Mouse (Mus musculus) heart, embryonic 14.5 days (tissue): Measurements from ENCODE around the gene Lins1. TPM values are rescaled to one million over a fixed set of nuclear protein-coding genes. Genes with fewer than 3 reads are reported as not detected.

ENCODE experiments used
- ATAC-seq: fragments of 200-750 bp; cut with Nextera tagmentation; 2 replicates; pipeline ENCODE4 v1.8.0; 2017; ENCODE audit warnings: low read depth, moderate TSS enrichment; ENCODE audit not compliant: insufficient number of reproducible peaks, insufficient read depth, low FRiP score
- H3K27ac ChIP-seq, 2 experiments: fragments of 200-500 bp in 1 of 2; fragments of 300-500 bp in 1 of 2; sonication (generic) in 1 of 2; replicated peaks in 1 of 2; 2 replicates each; pipeline ENCODE4 v1.5.1; 2012 to 2014; ENCODE audit warnings: low read depth in 2 of 2, low read length in 2 of 2, control low read depth in 1 of 2, mild to moderate bottlenecking in 1 of 2, mixed read lengths in 1 of 2; ENCODE audit not compliant: control insufficient read depth in 1 of 2, insufficient read depth in 1 of 2
- H3K27me3 ChIP-seq: fragments of 300-500 bp; sonication (generic); 2 replicates; pipeline ENCODE4 v1.6.1; 2014; ENCODE audit warnings: mild to moderate bottlenecking, low read length, control low read depth; ENCODE audit not compliant: control insufficient read depth, insufficient read depth
- H3K36me3 ChIP-seq: fragments of 300-500 bp; sonication (generic); 2 replicates; pipeline ENCODE4 v1.6.1; 2014; ENCODE audit warnings: mild to moderate bottlenecking, control low read depth, low read length, mixed read lengths; ENCODE audit not compliant: control insufficient read depth, insufficient read depth
- H3K4me1 ChIP-seq, 2 experiments: fragments of 200-500 bp in 1 of 2; fragments of 300-500 bp in 1 of 2; sonication (generic) in 1 of 2; 2 replicates each; pipeline ENCODE4 v1.6.1; 2012 to 2014; ENCODE audit warnings: low read length in 2 of 2, control low read depth in 1 of 2, mixed read lengths in 1 of 2; ENCODE audit not compliant: control insufficient read depth in 2 of 2, insufficient read depth in 2 of 2
- H3K4me2 ChIP-seq: fragments of 300-500 bp; sonication (generic); 2 replicates; pipeline ENCODE4 v1.6.1; 2014; ENCODE audit warnings: mild to moderate bottlenecking, low read length
- H3K4me3 ChIP-seq, 2 experiments: fragments of 200-500 bp in 1 of 2; fragments of 300-500 bp in 1 of 2; sonication (generic) in 1 of 2; 2 replicates each; pipeline ENCODE4 v1.5.1; 2012 to 2014; ENCODE audit warnings: low read length in 2 of 2, mild to moderate bottlenecking in 2 of 2, control low read depth in 1 of 2, low read depth in 1 of 2, moderate library complexity in 1 of 2; ENCODE audit not compliant: control insufficient read depth in 1 of 2, insufficient read depth in 1 of 2
- H3K9ac ChIP-seq: fragments of 300-500 bp; sonication (generic); 2 replicates; pipeline ENCODE4 v1.6.1; 2014; ENCODE audit warnings: mild to moderate bottlenecking, low read length
- H3K9me3 ChIP-seq: fragments of 300-500 bp; sonication (generic); 2 replicates; pipeline ENCODE4 v1.6.1; 2016; ENCODE audit warnings: low read length, control low read depth; ENCODE audit not compliant: control insufficient read depth
- WGBS: fragments of 180-500 bp; shearing (Covaris S2); extraction: QIAGEN DNeasy Blood & Tissue Kit; methylation state at CpG from one replicate; pipeline ENCODE4 v1.1.7; 2014; 5-methylcytosine and 5-hydroxymethylcytosine counted together
- polyA plus RNA-seq: library from polyadenylated mRNA; unstranded; fragments of >200 nt; fragmentation: Nextera tagmentation; extraction: Ambion mirVana; gene quantifications from 2 replicates; pipeline ENCODE4 v1.2.1, GENCODE M21; 2014

Lins1 gene
- polyA plus RNA-seq, 1 experiment from 2014 or later: 11.6 TPM

DNA sequence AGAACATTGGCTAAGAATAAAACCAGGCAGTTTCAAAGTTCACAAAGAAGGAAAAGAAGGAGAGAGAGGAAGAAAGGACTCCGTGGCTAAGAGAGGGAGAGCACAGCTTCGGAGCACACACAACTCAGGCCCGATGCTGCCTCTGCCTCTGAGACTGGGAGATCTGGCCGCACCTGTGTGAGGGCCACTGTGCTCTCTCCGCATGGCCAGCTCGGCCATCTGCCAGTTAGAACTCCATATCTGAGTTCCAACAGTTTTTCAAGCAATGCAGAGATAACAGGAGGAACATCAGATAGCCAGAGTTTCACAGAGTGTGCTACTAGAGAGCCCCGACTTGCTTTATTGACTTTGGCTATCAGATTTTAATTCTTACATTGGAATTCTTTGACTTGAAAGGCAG is 4.8 kb downstream of the Lins1 start:
- Histone ChIP-seq H3K4me2 (no peak overlapping the region), H3K4me1 (peaks cover 0 to 10% of the 10 kb centered on the region in 2 experiments; a peak in 2 of 4 replicates), H3K27ac (no peak overlapping the region), H3K9me3 (no peaks in the 10 kb centered on the region), H3K4me3 (no peak overlapping the region), H3K27me3 (no peaks in the 10 kb centered on the region), H3K9ac (no peak overlapping the region), H3K36me3 (no peaks in the 10 kb centered on the region)
- 42% methylated on average over 7 of the region's 7 CpGs for WGBS
- no peak for ATAC-seq

DNA sequence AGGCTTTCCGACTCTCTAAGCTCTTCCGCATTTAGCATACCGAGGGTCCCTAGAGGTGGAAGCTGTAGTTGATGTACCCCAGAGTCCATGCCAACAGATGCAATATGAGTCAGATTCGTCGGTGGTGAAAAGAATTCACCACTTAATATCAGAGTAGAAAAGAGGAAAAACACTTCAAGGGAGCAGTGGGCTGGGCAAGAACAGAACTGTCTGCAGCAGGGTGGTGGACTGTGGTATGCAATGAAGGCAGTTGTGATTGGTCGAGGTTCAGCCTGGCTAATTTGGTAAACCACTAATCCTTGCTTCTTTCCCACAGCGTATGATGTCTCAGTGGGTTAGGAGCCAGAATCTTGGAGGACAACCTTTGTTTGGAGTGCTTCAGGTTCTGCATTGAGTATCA is 13.0 kb downstream of the Lins1 start:
- no peak for ATAC-seq
- H3K9me3 ChIP-seq: no peaks in the 10 kb centered on the region
- H3K4me2 ChIP-seq: no peak overlapping the region
- 83% methylated on average over 7 of the region's 7 CpGs for WGBS
- H3K27ac ChIP-seq: no peak overlapping the region
- H3K4me3 ChIP-seq: no peak overlapping the region
- peaks cover 4% of the 10 kb centered on the region; the same call in 1 of the 2 replicates for H3K36me3 ChIP-seq
- H3K27me3 ChIP-seq: no peaks in the 10 kb centered on the region
- no peaks in the 10 kb centered on the region; a peak in 1 of 4 replicates for H3K4me1 ChIP-seq
- no peak overlapping the region for H3K9ac ChIP-seq

DNA sequence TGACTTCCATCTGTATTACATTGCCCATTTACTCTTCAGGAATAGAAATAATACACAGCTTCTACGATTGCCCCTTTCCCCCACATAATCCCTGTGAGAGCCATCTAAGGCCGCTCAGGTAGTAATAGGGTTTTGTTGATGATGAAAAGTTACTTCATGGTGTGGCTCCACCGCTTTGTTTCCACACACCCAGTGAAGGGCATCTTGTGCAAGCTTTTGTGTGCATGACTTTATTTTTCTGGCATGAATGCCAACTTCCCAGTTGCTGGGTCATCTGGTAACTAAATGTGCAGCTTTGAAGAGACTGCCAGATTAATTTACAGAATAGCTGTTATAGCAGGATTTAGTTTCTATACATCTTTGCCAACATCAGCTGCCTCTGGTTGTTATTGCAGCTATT is 14.9 kb downstream of the Lins1 start:
- Histone ChIP-seq H3K4me2 (no peak overlapping the region), H3K9me3 (no peaks in the 10 kb centered on the region), H3K36me3 (peaks cover 21% of the 10 kb centered on the region), H3K4me1 (no peaks in the 10 kb centered on the region; a peak in 1 of 4 replicates), H3K27ac (no peak overlapping the region), H3K27me3 (no peaks in the 10 kb centered on the region), H3K4me3 (no peak overlapping the region), H3K9ac (no peak overlapping the region)
- WGBS: 96% methylated on average over 3 of the region's 3 CpGs
- ATAC-seq: no peak

DNA sequence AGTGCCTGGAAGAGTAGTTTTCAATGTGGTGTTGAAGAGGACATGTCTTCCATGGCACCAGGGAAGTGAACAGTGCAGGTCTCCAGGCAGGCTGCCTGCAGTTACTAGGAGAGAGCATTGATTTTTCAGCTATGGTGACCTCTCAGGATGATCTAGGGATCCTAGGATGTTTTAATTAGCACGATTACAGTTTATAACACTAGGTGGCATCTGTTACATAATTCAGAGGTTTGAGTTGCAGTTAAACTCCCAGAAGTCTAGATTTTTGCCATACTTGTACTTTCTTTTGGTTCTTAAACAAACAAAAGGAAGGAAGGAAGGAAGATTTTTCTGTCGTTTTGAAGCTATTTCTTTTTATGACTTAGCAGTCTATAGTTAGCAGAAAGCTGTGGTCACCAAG is 21.5 kb downstream of the Lins1 start:
- H3K4me3 ChIP-seq: no peak overlapping the region
- WGBS: 47% methylated on average over 2 of the region's 2 CpGs
- no peaks in the 10 kb centered on the region for H3K4me1 ChIP-seq
- no peak for ATAC-seq
- no peaks in the 10 kb centered on the region for H3K9me3 ChIP-seq
- H3K27me3 ChIP-seq: no peaks in the 10 kb centered on the region
- H3K27ac ChIP-seq: no peak overlapping the region
- no peak overlapping the region for H3K4me2 ChIP-seq
- no peak overlapping the region for H3K9ac ChIP-seq
- peaks cover 65% of the 10 kb centered on the region for H3K36me3 ChIP-seq

DNA sequence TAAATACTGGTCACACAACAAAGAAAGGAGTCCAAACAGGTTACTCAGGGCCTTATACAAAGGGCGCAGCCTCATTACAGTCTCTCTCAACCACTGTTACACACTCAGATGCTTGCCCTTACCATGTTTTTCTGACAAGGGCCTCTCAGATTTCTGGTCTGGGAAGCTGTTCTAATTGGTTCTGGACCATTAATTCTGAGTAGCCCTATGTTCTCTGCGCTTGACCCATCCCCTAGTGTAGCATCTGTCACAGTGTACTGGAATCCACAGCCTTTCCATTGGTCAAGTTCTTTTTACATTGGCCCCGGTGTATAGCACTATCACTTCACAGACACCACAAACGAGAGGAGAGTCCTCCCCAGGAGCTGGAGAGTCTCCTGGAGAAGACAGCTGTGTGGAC is 34.8 kb downstream of the Lins1 start:
- Histone ChIP-seq H3K4me3 (no peak overlapping the region), H3K9ac (no peak overlapping the region), H3K27me3 (no peaks in the 10 kb centered on the region), H3K9me3 (0 out of 2 replicates have a peak, but pooled peaks cover 5% of the 10 kb centered on the region), H3K36me3 (peaks cover 3% of the 10 kb centered on the region; the same call in 1 of the 2 replicates), H3K4me2 (no peak overlapping the region), H3K4me1 (no peaks in the 10 kb centered on the region), H3K27ac (no peak overlapping the region)
- no peak for ATAC-seq
- WGBS: 85% methylated on average over 4 of the region's 4 CpGs

DNA sequence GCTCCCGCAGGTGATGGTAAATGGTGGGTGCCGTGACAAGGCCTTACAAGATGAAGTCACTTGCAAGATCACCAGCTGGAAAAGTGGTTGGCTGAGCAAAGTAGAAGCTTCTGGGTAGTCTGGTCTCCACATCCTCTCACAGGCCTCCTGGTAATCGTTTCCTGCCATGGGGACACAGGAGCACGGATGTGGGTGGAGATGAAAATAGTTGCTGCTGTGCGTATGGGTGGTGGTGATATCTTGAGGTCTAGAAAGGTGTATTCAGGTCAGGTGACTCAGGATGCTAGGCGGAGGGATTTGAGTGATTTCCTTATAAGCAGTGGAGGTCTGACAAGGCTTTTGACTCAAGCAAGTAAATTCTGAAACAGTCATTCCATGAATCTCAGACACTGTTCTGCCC is 35.3 kb downstream of the Lins1 start:
- H3K4me1 ChIP-seq: no peaks in the 10 kb centered on the region
- no peak overlapping the region for H3K4me2 ChIP-seq
- 78% methylated on average over 6 of the region's 6 CpGs for WGBS
- ATAC-seq: no peak
- H3K9me3 ChIP-seq: 0 out of 2 replicates have a peak, but pooled peaks cover 5% of the 10 kb centered on the region
- H3K36me3 ChIP-seq: peaks cover 3% of the 10 kb centered on the region; the same call in 1 of the 2 replicates
- no peaks in the 10 kb centered on the region for H3K27me3 ChIP-seq
- no peak overlapping the region for H3K9ac ChIP-seq
- no peak overlapping the region for H3K27ac ChIP-seq
- H3K4me3 ChIP-seq: no peak overlapping the region

DNA sequence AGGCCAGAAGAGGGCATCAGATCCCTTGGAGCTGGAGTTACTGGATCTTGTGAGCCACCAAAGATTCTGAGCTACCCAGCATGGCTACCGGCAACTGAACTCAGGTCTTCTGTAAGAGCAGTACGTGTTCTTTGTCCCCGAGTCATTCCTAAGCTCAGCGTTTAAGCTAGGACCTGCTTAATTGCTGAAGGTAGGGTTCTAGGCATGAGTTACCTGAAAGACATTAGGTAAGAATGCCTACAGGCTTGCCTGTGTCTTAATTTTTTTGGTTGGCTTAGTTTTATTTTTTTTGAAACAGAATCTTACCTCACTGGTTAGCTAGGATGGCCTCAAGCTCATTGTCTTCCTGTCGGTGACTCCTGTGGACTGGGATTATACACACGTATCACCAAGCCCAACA is 38.4 kb downstream of the Lins1 start:
- no peak overlapping the region for H3K4me3 ChIP-seq
- no peaks in the 10 kb centered on the region for H3K4me1 ChIP-seq
- no peaks in the 10 kb centered on the region for H3K9me3 ChIP-seq
- 92% methylated on average over 6 of the region's 6 CpGs for WGBS
- no peak for ATAC-seq
- H3K4me2 ChIP-seq: no peak overlapping the region
- H3K9ac ChIP-seq: no peak overlapping the region
- no peaks in the 10 kb centered on the region for H3K27me3 ChIP-seq
- no peak overlapping the region for H3K27ac ChIP-seq
- H3K36me3 ChIP-seq: no peaks in the 10 kb centered on the region

DNA sequence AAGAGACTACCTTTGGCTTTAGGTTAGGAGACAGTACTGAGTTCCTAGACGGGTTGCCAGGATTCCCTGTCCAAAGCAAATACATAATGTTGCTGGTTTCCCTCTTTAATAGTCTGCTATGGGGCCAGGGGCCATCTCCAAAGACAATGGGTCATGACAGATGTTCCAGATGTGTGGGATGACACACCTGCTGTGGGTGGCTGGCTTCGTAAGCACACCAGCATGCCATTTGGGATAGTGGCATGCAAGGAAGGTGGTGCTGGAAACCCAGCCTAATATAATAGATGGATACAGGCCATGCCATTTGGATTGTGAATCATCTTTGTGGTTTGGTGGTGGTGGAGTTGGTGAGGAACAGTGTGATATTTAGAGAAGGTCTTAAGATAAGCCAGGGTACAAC is 39.5 kb downstream of the Lins1 start:
- no peak for ATAC-seq
- Histone ChIP-seq H3K4me1 (no peaks in the 10 kb centered on the region), H3K4me2 (no peak overlapping the region), H3K9ac (no peak overlapping the region), H3K9me3 (no peaks in the 10 kb centered on the region), H3K36me3 (no peaks in the 10 kb centered on the region), H3K27ac (no peak overlapping the region), H3K4me3 (no peak overlapping the region), H3K27me3 (no peaks in the 10 kb centered on the region)
- 83% methylated on average over 2 of the region's 2 CpGs for WGBS
